Comparison of ENCODE assay signal across 9 mouse cellular contexts in genomic region chr3:52043847-52044246, GRCm38 (mm10).
DNase-seq lines count a peak whose midpoint lies in the region; ATAC-seq and TF ChIP-seq lines count a peak whose summit lies in the region.
"Had no signal": no experiment of that assay in that cellular context is flagged by ENCODE, and none has a peak within 500 bp of the region (broad histone marks: within the 10 kb centered on the region; RNA-seq: fewer than 3 reads in every experiment).

No protein-coding gene starts in this region.

- no peak for DNase-seq in forebrain, embryonic 10.5 days (ENCODE audit: extremely low spot score, low spot score)
- DNase-seq in forebrain, postnatal 0 days: no peak
- no peak for DNase-seq in liver, embryonic 11.5 days (ENCODE audit: low spot score)
- DNase-seq in liver, postnatal 0 days: no peak
- no peak for DNase-seq in limb, embryonic 14.5 days (ENCODE audit: low spot score)
- DNase-seq in right cerebral cortex, postnatal 10 days (ENCODE audit: low spot score in 2 of 2): no peak
- no peak for DNase-seq in right cerebral cortex, adult 18-20 months

- no peaks in the 10 kb centered on the region for H3K9me3 ChIP-seq in forebrain, embryonic 10.5 days
- H3K9me3 ChIP-seq in forebrain, postnatal 0 days (ENCODE audit: low read length): no peaks in the 10 kb centered on the region
- H3K9me3 ChIP-seq in liver, embryonic 11.5 days (ENCODE audit: control insufficient read depth, low read length): no peaks in the 10 kb centered on the region
- H3K9me3 ChIP-seq in liver, postnatal 0 days (ENCODE audit: low read length): no peaks in the 10 kb centered on the region
- H3K9me3 ChIP-seq in forebrain, embryonic 13.5 days (replicated peaks): no peaks in the 10 kb centered on the region
- no peaks in the 10 kb centered on the region for H3K9me3 ChIP-seq in limb, embryonic 14.5 days (ENCODE audit: control insufficient read depth, low read length)

- ATAC-seq in forebrain, postnatal 0 days: no peak
- ATAC-seq in liver, embryonic 11.5 days (replicated peaks; ENCODE audit: low FRiP score): no peak
- ATAC-seq in liver, postnatal 0 days: no peak
- ATAC-seq in forebrain, embryonic 13.5 days: no peak
- ATAC-seq in limb, embryonic 14.5 days (ENCODE audit: low FRiP score, low read depth): no peak
- ATAC-seq: Patski had no signal

- H3K9ac ChIP-seq in forebrain, postnatal 0 days: no peak overlapping the region
- no peak overlapping the region for H3K9ac ChIP-seq in liver, embryonic 11.5 days (ENCODE audit: low read depth, low read length)
- no peak overlapping the region for H3K9ac ChIP-seq in liver, postnatal 0 days (replicated peaks)
- no peak overlapping the region for H3K9ac ChIP-seq in forebrain, embryonic 13.5 days
- H3K9ac ChIP-seq in limb, embryonic 14.5 days (ENCODE audit: low read depth, low read length, severe bottlenecking): no peak overlapping the region

- H3K4me1 ChIP-seq in forebrain, embryonic 10.5 days: peaks cover 80% of the 10 kb centered on the region
- H3K4me1 ChIP-seq in forebrain, postnatal 0 days (ENCODE audit: insufficient read depth): peaks cover 17% of the 10 kb centered on the region
- H3K4me1 ChIP-seq in liver, embryonic 11.5 days (replicated peaks; ENCODE audit: control insufficient read depth, insufficient read depth, low read length): peaks cover 35% of the 10 kb centered on the region
- H3K4me1 ChIP-seq in liver, postnatal 0 days (ENCODE audit: insufficient read depth): peaks cover 30% of the 10 kb centered on the region
- H3K4me1 ChIP-seq in forebrain, embryonic 13.5 days: peaks cover 57% of the 10 kb centered on the region
- H3K4me1 ChIP-seq in limb, embryonic 14.5 days (ENCODE audit: control insufficient read depth, insufficient read depth, low read length): peaks cover 31% of the 10 kb centered on the region

- 0 out of 2 replicates have a peak, but pooled peaks cover under 1% of the 10 kb centered on the region for H3K36me3 ChIP-seq in forebrain, embryonic 10.5 days (replicated peaks)
- no peaks in the 10 kb centered on the region for H3K36me3 ChIP-seq in forebrain, postnatal 0 days (ENCODE audit: insufficient read depth)
- H3K36me3 ChIP-seq in liver, embryonic 11.5 days (ENCODE audit: control insufficient read depth, insufficient read depth, low read length): no peaks in the 10 kb centered on the region
- no peaks in the 10 kb centered on the region for H3K36me3 ChIP-seq in liver, postnatal 0 days (replicated peaks; ENCODE audit: insufficient read depth, low read length)
- H3K36me3 ChIP-seq in forebrain, embryonic 13.5 days (ENCODE audit: poor library complexity, severe bottlenecking): no peaks in the 10 kb centered on the region
- H3K36me3 ChIP-seq in limb, embryonic 14.5 days (ENCODE audit: control insufficient read depth, insufficient read depth, low read length): no peaks in the 10 kb centered on the region

- TF ChIP-seq CTCF in forebrain, postnatal 0 days (IDR thresholded peaks at IDR 0.05; ENCODE audit: low read depth): no peak
- no peak for TF ChIP-seq CTCF in liver, postnatal 0 days (IDR thresholded peaks at IDR 0.05; ENCODE audit: low read depth)

- H3K27ac ChIP-seq in forebrain, embryonic 10.5 days: peak overlapping the region; percentile 94
- H3K27ac ChIP-seq in forebrain, postnatal 0 days (ENCODE audit: low read depth, low read length): no peak overlapping the region
- H3K27ac ChIP-seq in liver, embryonic 11.5 days (ENCODE audit: low read depth, low read length): peak overlapping the region; percentile 39; the same call in 1 of the 2 replicates
- H3K27ac ChIP-seq in liver, postnatal 0 days (ENCODE audit: low read depth): no peak overlapping the region
- H3K27ac ChIP-seq in forebrain, embryonic 13.5 days: peak overlapping the region; percentile 91
- H3K27ac ChIP-seq in limb, embryonic 14.5 days (replicated peaks; ENCODE audit: low read depth, low read length): peak overlapping the region; percentile 19; the same call in 1 of the 2 replicates

- 49% methylated on average over 4 of the region's 4 CpGs for WGBS in forebrain, embryonic 10.5 days
- WGBS in forebrain, postnatal 0 days: 60% methylated on average over 4 of the region's 4 CpGs
- WGBS in liver, embryonic 11.5 days: 51% methylated on average over 4 of the region's 4 CpGs
- WGBS in liver, postnatal 0 days (ENCODE audit: insufficient replicate concordance): 54% methylated on average over 4 of the region's 4 CpGs
- 37% methylated on average over 4 of the region's 4 CpGs for WGBS in forebrain, embryonic 13.5 days
- 37% methylated on average over 4 of the region's 4 CpGs for WGBS in limb, embryonic 14.5 days

- no peak overlapping the region for H3K4me2 ChIP-seq in forebrain, postnatal 0 days (ENCODE audit: low read depth)
- no peak overlapping the region; the same call in 1 of the 2 replicates for H3K4me2 ChIP-seq in liver, embryonic 11.5 days
- H3K4me2 ChIP-seq in liver, postnatal 0 days (ENCODE audit: low read depth, low read length): no peak overlapping the region
- H3K4me2 ChIP-seq in forebrain, embryonic 13.5 days: no peak overlapping the region; the same call in 1 of the 2 replicates
- H3K4me2 ChIP-seq in limb, embryonic 14.5 days (replicated peaks; ENCODE audit: low read depth, low read length, severe bottlenecking): no peak overlapping the region

- H3K4me3 ChIP-seq in forebrain, embryonic 10.5 days: peak overlapping the region; percentile 48; the same call in 1 of the 2 replicates
- H3K4me3 ChIP-seq in forebrain, postnatal 0 days (ENCODE audit: low read depth, low read length): no peak overlapping the region
- no peak overlapping the region for H3K4me3 ChIP-seq in liver, embryonic 11.5 days (ENCODE audit: low read depth, low read length)
- no peak overlapping the region for H3K4me3 ChIP-seq in liver, postnatal 0 days (ENCODE audit: low read depth, low read length)
- no peak overlapping the region for H3K4me3 ChIP-seq in forebrain, embryonic 13.5 days
- H3K4me3 ChIP-seq in limb, embryonic 14.5 days (replicated peaks; ENCODE audit: low read length): no peak overlapping the region

- no peak for TF ChIP-seq POLR2A in limb, embryonic 14.5 days (IDR thresholded peaks at IDR 0.05; ENCODE audit: borderline replicate concordance, extremely low read depth, insufficient read depth, insufficient read length)

- no peak for TF ChIP-seq EP300 in liver, postnatal 0 days (IDR thresholded peaks at IDR 0.05; ENCODE audit: low read depth)

- no peaks in the 10 kb centered on the region for H3K27me3 ChIP-seq in forebrain, embryonic 10.5 days (ENCODE audit: poor library complexity, severe bottlenecking)
- H3K27me3 ChIP-seq in forebrain, postnatal 0 days (ENCODE audit: insufficient read depth, low read length): no peaks in the 10 kb centered on the region
- H3K27me3 ChIP-seq in liver, embryonic 11.5 days (replicated peaks; ENCODE audit: control insufficient read depth, insufficient read depth, low read length): no peaks in the 10 kb centered on the region
- no peaks in the 10 kb centered on the region for H3K27me3 ChIP-seq in liver, postnatal 0 days (ENCODE audit: insufficient read depth, low read length)
- H3K27me3 ChIP-seq in forebrain, embryonic 13.5 days: no peaks in the 10 kb centered on the region
- no peaks in the 10 kb centered on the region for H3K27me3 ChIP-seq in limb, embryonic 14.5 days (ENCODE audit: control insufficient read depth, insufficient read depth, low read length)
- H3K27me3 ChIP-seq: Patski had no signal

Comparison
In these comparisons a context has a peak if more than half of its experiments do, and no peak if none do; other contexts are left out.
1. H3K27ac ChIP-seq: peak in forebrain, embryonic 10.5 days (single experiment), liver, embryonic 11.5 days (single experiment), forebrain, embryonic 13.5 days (single experiment) and limb, embryonic 14.5 days (single experiment); none in forebrain, postnatal 0 days (single experiment) and liver, postnatal 0 days (single experiment).